Mouse (Mus musculus) midbrain, embryonic 14.5 days (tissue): ENCODE results near the gene Hoxd4. TPM values are rescaled to one million over a fixed set of nuclear protein-coding genes. Genes with fewer than 3 reads are reported as not detected.

Source experiments
- ATAC-seq: fragments of 200-750 bp; cut with Nextera tagmentation; 2 replicates; pipeline ENCODE4 v1.8.0; 2017; ENCODE audit warnings: moderate number of reproducible peaks, moderate library complexity; ENCODE audit not compliant: low FRiP score, low TSS enrichment
- DNase-seq: peaks from one replicate; pipeline ENCODE4 v3.0.0-alpha.2; 2015
- H3K27ac ChIP-seq: fragments of 300-500 bp; sonication (generic); replicated peaks from 2 replicates; pipeline ENCODE4 v1.5.1; 2014; ENCODE audit warnings: mild to moderate bottlenecking, low read depth, low read length, moderate library complexity
- H3K27me3 ChIP-seq: fragments of 300-500 bp; sonication (generic); 2 replicates; pipeline ENCODE4 v1.6.1; 2014; ENCODE audit warnings: low read length, control low read depth, mixed read lengths; ENCODE audit not compliant: control insufficient read depth, insufficient read depth
- H3K36me3 ChIP-seq: fragments of 300-500 bp; sonication (generic); 2 replicates; pipeline ENCODE4 v1.6.1; 2014; ENCODE audit warnings: low read length, control low read depth; ENCODE audit not compliant: control insufficient read depth, insufficient read depth
- H3K4me1 ChIP-seq: fragments of 300-500 bp; sonication (generic); 2 replicates; pipeline ENCODE4 v1.6.1; 2014; ENCODE audit warnings: mild to moderate bottlenecking, antibody characterized with exemption, low read length, control low read depth; ENCODE audit not compliant: control insufficient read depth, insufficient read depth
- H3K4me2 ChIP-seq: fragments of 300-500 bp; sonication (generic); 2 replicates; pipeline ENCODE4 v1.6.1; 2014; ENCODE audit warnings: mild to moderate bottlenecking, low read length, moderate library complexity
- H3K4me3 ChIP-seq: fragments of 300-500 bp; sonication (generic); replicated peaks from 2 replicates; pipeline ENCODE4 v1.5.1; 2014; ENCODE audit warnings: low read depth, low read length
- H3K9ac ChIP-seq: fragments of 300-500 bp; sonication (generic); replicated peaks from 2 replicates; pipeline ENCODE4 v1.6.1; 2014; ENCODE audit warnings: mild to moderate bottlenecking, low read length, moderate library complexity
- H3K9me3 ChIP-seq: fragments of 300-500 bp; sonication (generic); 2 replicates; pipeline ENCODE4 v1.6.1; 2016; ENCODE audit warnings: low read length, control low read depth, mixed read lengths; ENCODE audit not compliant: control insufficient read depth
- WGBS: fragments of 180-500 bp; shearing (Covaris S2); extraction: QIAGEN DNeasy Blood & Tissue Kit; methylation state at CpG from one replicate; pipeline ENCODE4 v1.1.7; 2014; 5-methylcytosine and 5-hydroxymethylcytosine counted together
- polyA plus RNA-seq: library from polyadenylated mRNA; unstranded; fragments of >200 nt; fragmentation: Nextera tagmentation; extraction: Ambion mirVana; gene quantifications from 2 replicates; pipeline ENCODE4 v1.2.1, GENCODE M21; 2014

The Hoxd4 gene
- polyA plus RNA-seq, 1 experiment from 2014 or later: not detected

GRCm38 (mm10) chr2:74748436-74748995 lies 36.8 kb downstream of the Hoxd4 start:
- Histone ChIP-seq H3K27ac (no peak overlapping the region), H3K9me3 (no peaks in the 10 kb centered on the region), H3K4me2 (no peak overlapping the region), H3K4me3 (no peak overlapping the region), H3K36me3 (no peaks in the 10 kb centered on the region), H3K9ac (no peak overlapping the region), H3K4me1 (peaks cover 9% of the 10 kb centered on the region; the same call in 1 of the 2 replicates), H3K27me3 (peaks cover 98% of the 10 kb centered on the region)
- ATAC-seq (no peak), DNase-seq (peak; percentile 45)
- 4% methylated on average over 9 of the region's 9 CpGs for WGBS

GRCm38 (mm10) chr2:74749337-74750121 lies 37.8 kb downstream of the Hoxd4 start:
- peaks cover 9% of the 10 kb centered on the region; the same call in 1 of the 2 replicates for H3K4me1 ChIP-seq
- ATAC-seq (no peak), DNase-seq (peak; percentile 66)
- no peak overlapping the region for H3K27ac ChIP-seq
- no peak overlapping the region for H3K9ac ChIP-seq
- under 1% methylated on average over 47 of the region's 47 CpGs for WGBS
- H3K9me3 ChIP-seq: no peaks in the 10 kb centered on the region
- H3K36me3 ChIP-seq: no peaks in the 10 kb centered on the region
- peaks cover 98% of the 10 kb centered on the region for H3K27me3 ChIP-seq
- peak overlapping the region; percentile 39 for H3K4me2 ChIP-seq
- peak overlapping the region; percentile 4; the same call in 1 of the 2 replicates for H3K4me3 ChIP-seq

- Histone ChIP-seq H3K4me3 (no peak overlapping the region), H3K4me2 (no peak overlapping the region), H3K27ac (no peak overlapping the region), H3K36me3 (no peaks in the 10 kb centered on the region), H3K27me3 (peaks cover 96% of the 10 kb centered on the region), H3K9me3 (no peaks in the 10 kb centered on the region), H3K9ac (no peak overlapping the region), H3K4me1 (peaks cover 9% of the 10 kb centered on the region; the same call in 1 of the 2 replicates)
- DNase-seq (no peak), ATAC-seq (no peak)
- 8% methylated on average over 5 of the region's 5 CpGs for whole genome bisulfite sequencing
Measured at GRCm38 (mm10) chr2:74750731-74751250, 39.1 kb downstream of the Hoxd4 start.

- ATAC-seq (no peak), DNase-seq (no peak)
- H3K4me3 ChIP-seq: no peak overlapping the region
Measured at GRCm38 (mm10) chr2:74751861-74752260, 40.1 kb downstream of the Hoxd4 start.

GRCm38 (mm10) chr2:74752431-74753174 lies 40.9 kb downstream of the Hoxd4 start:
- no peaks in the 10 kb centered on the region for H3K36me3 ChIP-seq
- no peak for ATAC-seq

More at GRCm38 (mm10) chr2:74751861-74752260, 40.1 kb downstream of the Hoxd4 start:
- Histone ChIP-seq H3K27me3 (peaks cover 94% of the 10 kb centered on the region), H3K9ac (no peak overlapping the region), H3K4me2 (no peak overlapping the region), H3K9me3 (0 out of 2 replicates have a peak, but pooled peaks cover 3% of the 10 kb centered on the region), H3K36me3 (no peaks in the 10 kb centered on the region), H3K4me1 (peaks cover 9% of the 10 kb centered on the region; the same call in 1 of the 2 replicates), H3K27ac (no peak overlapping the region)
- WGBS: 68% methylated on average over 1 of the region's 1 CpGs

GRCm38 (mm10) chr2:74753175-74753523 lies 41.4 kb downstream of the Hoxd4 start:
- DNase-seq (peak; percentile 16), ATAC-seq (no peak)
- Histone ChIP-seq H3K27ac (no peak overlapping the region), H3K9ac (0 out of 2 replicates have a peak overlapping the region, but pooled peaks have one; percentile 9), H3K4me2 (peak overlapping the region; percentile 23), H3K36me3 (no peaks in the 10 kb centered on the region), H3K4me3 (0 out of 2 replicates have a peak overlapping the region, but pooled peaks have one; percentile 7), H3K27me3 (peaks cover 93% of the 10 kb centered on the region), H3K9me3 (0 out of 2 replicates have a peak, but pooled peaks cover 3% of the 10 kb centered on the region), H3K4me1 (peaks cover 9% of the 10 kb centered on the region; the same call in 1 of the 2 replicates)
- WGBS: under 1% methylated on average over 25 of the region's 25 CpGs

More at GRCm38 (mm10) chr2:74752431-74753174, 40.9 kb downstream of the Hoxd4 start:
- 0 out of 2 replicates have a peak overlapping the region, but pooled peaks have one; percentile 9 for H3K9ac ChIP-seq
- H3K4me2 ChIP-seq: peak overlapping the region; percentile 23
- DNase-seq: peak; percentile 21
- 1% methylated on average over 45 of the region's 45 CpGs for WGBS
- peaks cover 93% of the 10 kb centered on the region for H3K27me3 ChIP-seq
- H3K4me3 ChIP-seq: 0 out of 2 replicates have a peak overlapping the region, but pooled peaks have one; percentile 7
- no peak overlapping the region for H3K27ac ChIP-seq
- peaks cover 9% of the 10 kb centered on the region; the same call in 1 of the 2 replicates for H3K4me1 ChIP-seq
- H3K9me3 ChIP-seq: 0 out of 2 replicates have a peak, but pooled peaks cover 3% of the 10 kb centered on the region

GRCm38 (mm10) chr2:74753711-74754110 lies 42.0 kb downstream of the Hoxd4 start:
- ATAC-seq: no peak
- no peak for DNase-seq
- no peak overlapping the region for H3K27ac ChIP-seq
- H3K4me3 ChIP-seq: no peak overlapping the region
- no peak overlapping the region for H3K9ac ChIP-seq
- peaks cover 95% of the 10 kb centered on the region for H3K27me3 ChIP-seq
- no peak overlapping the region for H3K4me2 ChIP-seq
- H3K36me3 ChIP-seq: no peaks in the 10 kb centered on the region
- 0 out of 2 replicates have a peak, but pooled peaks cover 3% of the 10 kb centered on the region for H3K9me3 ChIP-seq
- H3K4me1 ChIP-seq: peaks cover 9% of the 10 kb centered on the region; the same call in 1 of the 2 replicates
- 20% methylated on average over 5 of the region's 5 CpGs for WGBS

GRCm38 (mm10) chr2:74760146-74760545 lies 48.4 kb downstream of the Hoxd4 start:
- Histone ChIP-seq H3K4me3 (no peak overlapping the region), H3K9me3 (0 out of 2 replicates have a peak, but pooled peaks cover 3% of the 10 kb centered on the region), H3K27ac (no peak overlapping the region), H3K4me2 (no peak overlapping the region), H3K27me3 (peaks cover 87% of the 10 kb centered on the region), H3K9ac (no peak overlapping the region), H3K36me3 (no peaks in the 10 kb centered on the region), H3K4me1 (peaks cover 10% of the 10 kb centered on the region)
- DNase-seq: no peak
- ATAC-seq: no peak
- WGBS: 0% methylated on average over 1 of the region's 1 CpGs
